Mouse (Mus musculus) kidney, postnatal 0 days (tissue): ENCODE results near the gene Prkn. TPM values are rescaled to one million over a fixed set of nuclear protein-coding genes. Genes with fewer than 3 reads are reported as not detected.

ENCODE experiments used
- ATAC-seq: fragments of 200-750 bp; cut with Nextera tagmentation; replicated peaks from 2 replicates; pipeline ENCODE4 v1.8.0; 2017; ENCODE audit warnings: low read depth, moderate number of reproducible peaks, moderate TSS enrichment, moderate library complexity; ENCODE audit not compliant: low FRiP score
- DNase-seq: peaks from one replicate; pipeline ENCODE4 v3.0.0-alpha.2; 2016; ENCODE audit warnings: low spot score
- H3K27ac ChIP-seq: fragments of 300-500 bp; sonication (generic); 2 replicates; pipeline ENCODE4 v1.5.1; 2014; ENCODE audit warnings: mild to moderate bottlenecking
- H3K27me3 ChIP-seq: fragments of 300-500 bp; sonication (generic); 2 replicates; pipeline ENCODE4 v1.6.1; 2014; ENCODE audit warnings: low read length, mixed read lengths; ENCODE audit not compliant: insufficient read depth
- H3K36me3 ChIP-seq: fragments of 300-500 bp; sonication (generic); 2 replicates; pipeline ENCODE4 v1.6.1; 2014; ENCODE audit warnings: low read length, mixed read lengths; ENCODE audit not compliant: insufficient read depth
- H3K4me1 ChIP-seq: fragments of 300-500 bp; sonication (generic); replicated peaks from 2 replicates; pipeline ENCODE4 v1.6.1; 2014; ENCODE audit warnings: antibody characterized with exemption, low read length, mixed read lengths; ENCODE audit not compliant: insufficient read depth
- H3K4me2 ChIP-seq: fragments of 300-500 bp; sonication (generic); 2 replicates; pipeline ENCODE4 v1.6.1; 2014; ENCODE audit warnings: mild to moderate bottlenecking, low read length, moderate library complexity, mixed read lengths
- H3K4me3 ChIP-seq: fragments of 300-500 bp; sonication (generic); replicated peaks from 2 replicates; pipeline ENCODE4 v1.5.1; 2014; ENCODE audit warnings: low read depth, low read length
- H3K9ac ChIP-seq: fragments of 300-500 bp; sonication (generic); 2 replicates; pipeline ENCODE4 v1.6.1; 2014; ENCODE audit warnings: low read depth, low read length
- H3K9me3 ChIP-seq: fragments of 300-500 bp; sonication (generic); replicated peaks from 2 replicates; pipeline ENCODE4 v1.6.1; 2016; ENCODE audit warnings: low read length, inconsistent platforms, mixed read lengths
- CTCF ChIP-seq: IDR thresholded peaks from 2 replicates; pipeline ENCODE4 v1.5.1; 2016; ENCODE audit warnings: antibody characterized with exemption, low read depth, mild to moderate bottlenecking, moderate library complexity
- WGBS: fragments of 180-500 bp; shearing (Covaris S2); extraction: QIAGEN DNeasy Blood & Tissue Kit; methylation state at CpG from one replicate; pipeline ENCODE4 v1.1.7; 2014; 5-methylcytosine and 5-hydroxymethylcytosine counted together
- polyA plus RNA-seq: library from polyadenylated mRNA; unstranded; fragments of >200 nt; fragmentation: Nextera tagmentation; extraction: Ambion mirVana; gene quantifications from 2 replicates; pipeline ENCODE4 v1.2.1, GENCODE M21; 2015

The Prkn gene
- polyA plus RNA-seq, 1 experiment from 2014 or later, result 3.6 TPM

GRCm38 (mm10) chr17:12059041-12059440 lies 1218.9 kb downstream of the Prkn start:
- no peaks in the 10 kb centered on the region for H3K4me1 ChIP-seq
- no peak overlapping the region for H3K27ac ChIP-seq
- H3K9me3 ChIP-seq, result no peaks in the 10 kb centered on the region
- H3K36me3 ChIP-seq, result no peaks in the 10 kb centered on the region
- H3K9ac ChIP-seq, result no peak overlapping the region
- H3K27me3 ChIP-seq, result no peaks in the 10 kb centered on the region
- no peak overlapping the region for H3K4me3 ChIP-seq
- H3K4me2 ChIP-seq, result no peak overlapping the region
- TF ChIP-seq CTCF, result no peak
- no peak for ATAC-seq
- 81% methylated on average over 6 of the region's 6 CpGs for WGBS
- DNase-seq, result no peak

GRCm38 (mm10) chr17:12061381-12061780 lies 1221.2 kb downstream of the Prkn start:
- H3K9ac ChIP-seq, result no peak overlapping the region
- DNase-seq (no peak), ATAC-seq (no peak)
- no peaks in the 10 kb centered on the region for H3K27me3 ChIP-seq
- no peak overlapping the region for H3K4me2 ChIP-seq
- no peak overlapping the region for H3K27ac ChIP-seq
- no peak for TF ChIP-seq CTCF
- WGBS, result 93% methylated on average over 10 of the region's 10 CpGs
- no peaks in the 10 kb centered on the region for H3K36me3 ChIP-seq
- H3K4me1 ChIP-seq, result no peaks in the 10 kb centered on the region
- no peak overlapping the region for H3K4me3 ChIP-seq
- H3K9me3 ChIP-seq, result no peaks in the 10 kb centered on the region

- WGBS, result 85% methylated on average over 3 of the region's 3 CpGs
- H3K27ac ChIP-seq, result no peak overlapping the region
- no peaks in the 10 kb centered on the region for H3K9me3 ChIP-seq
- H3K4me1 ChIP-seq, result no peaks in the 10 kb centered on the region
- no peaks in the 10 kb centered on the region for H3K36me3 ChIP-seq
- no peak overlapping the region for H3K4me2 ChIP-seq
- H3K4me3 ChIP-seq, result no peak overlapping the region
- no peak overlapping the region for H3K9ac ChIP-seq
- no peaks in the 10 kb centered on the region for H3K27me3 ChIP-seq
- DNase-seq (no peak), ATAC-seq (no peak)
- TF ChIP-seq CTCF, result no peak
Measured at GRCm38 (mm10) chr17:12062861-12063260, 1222.7 kb downstream of the Prkn start.

GRCm38 (mm10) chr17:12063533-12063932 lies 1223.3 kb downstream of the Prkn start:
- WGBS, result 95% methylated on average over 7 of the region's 7 CpGs
- no peaks in the 10 kb centered on the region for H3K36me3 ChIP-seq
- no peak for TF ChIP-seq CTCF
- no peak for DNase-seq
- H3K4me1 ChIP-seq, result no peaks in the 10 kb centered on the region
- H3K27ac ChIP-seq, result no peak overlapping the region
- no peak overlapping the region for H3K9ac ChIP-seq
- no peaks in the 10 kb centered on the region for H3K9me3 ChIP-seq
- no peak overlapping the region for H3K4me2 ChIP-seq
- no peak for ATAC-seq
- H3K27me3 ChIP-seq, result no peaks in the 10 kb centered on the region
- no peak overlapping the region for H3K4me3 ChIP-seq

GRCm38 (mm10) chr17:12066054-12066453 lies 1225.9 kb downstream of the Prkn start:
- ATAC-seq, result no peak
- H3K27ac ChIP-seq, result no peak overlapping the region
- no peak overlapping the region for H3K4me2 ChIP-seq
- H3K4me1 ChIP-seq, result no peaks in the 10 kb centered on the region
- H3K27me3 ChIP-seq, result no peaks in the 10 kb centered on the region
- H3K9ac ChIP-seq, result no peak overlapping the region
- no peak overlapping the region for H3K4me3 ChIP-seq
- TF ChIP-seq CTCF, result no peak
- no peaks in the 10 kb centered on the region for H3K36me3 ChIP-seq
- DNase-seq, result no peak
- no peaks in the 10 kb centered on the region for H3K9me3 ChIP-seq
- WGBS, result 70% methylated on average over 10 of the region's 10 CpGs

- no peak overlapping the region for H3K9ac ChIP-seq
- no peak overlapping the region for H3K4me2 ChIP-seq
- DNase-seq (no peak), ATAC-seq (no peak)
- H3K4me3 ChIP-seq, result no peak overlapping the region
- H3K9me3 ChIP-seq, result no peaks in the 10 kb centered on the region
- H3K36me3 ChIP-seq, result no peaks in the 10 kb centered on the region
- no peaks in the 10 kb centered on the region for H3K27me3 ChIP-seq
- no peaks in the 10 kb centered on the region for H3K4me1 ChIP-seq
- no peak for TF ChIP-seq CTCF
- 62% methylated on average over 2 of the region's 2 CpGs for WGBS
- no peak overlapping the region for H3K27ac ChIP-seq
Measured at GRCm38 (mm10) chr17:12076816-12077215, 1236.6 kb downstream of the Prkn start.

GRCm38 (mm10) chr17:12080656-12081495 lies 1240.7 kb downstream of the Prkn start:
- Histone ChIP-seq H3K4me3 (no peak overlapping the region), H3K9me3 (no peaks in the 10 kb centered on the region), H3K27ac (no peak overlapping the region), H3K9ac (no peak overlapping the region), H3K4me2 (peak overlapping the region; percentile 31), H3K4me1 (no peaks in the 10 kb centered on the region), H3K36me3 (no peaks in the 10 kb centered on the region), H3K27me3 (no peaks in the 10 kb centered on the region)
- TF ChIP-seq CTCF, result no peak
- peak; percentile 56 for DNase-seq
- 24% methylated on average over 20 of the region's 20 CpGs for WGBS
- ATAC-seq, result no peak
